Mouse (Mus musculus): Measurements from ENCODE around the gene Dhh. TPM values are rescaled to one million over a fixed set of nuclear protein-coding genes. Genes with fewer than 3 reads are reported as not detected.

Gene Dhh
- total and polyA plus RNA-seq, 2 experiments from 2014 or later, result 1.7 to 4.8 TPM

DNA sequence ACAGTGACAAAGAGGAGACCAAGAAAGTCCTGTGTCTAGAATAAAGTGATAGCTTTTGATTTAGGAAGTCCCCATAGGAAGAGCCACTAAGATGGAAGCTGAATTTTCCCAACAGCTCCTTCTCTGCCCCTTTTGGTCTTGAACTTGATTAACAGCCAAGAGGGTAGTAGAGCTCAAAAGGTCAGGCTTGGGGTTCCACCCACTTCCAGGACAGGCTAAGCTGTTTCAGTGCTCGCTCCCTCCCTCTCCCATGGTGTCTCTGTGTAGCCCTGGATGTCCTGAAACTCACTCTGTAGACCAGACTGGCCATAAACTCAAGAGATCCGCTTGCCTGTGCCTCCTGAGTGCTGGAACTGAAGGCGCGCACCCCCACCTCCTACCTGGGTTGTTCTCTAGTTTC is 17.7 kb upstream of the Dhh start:
- no peaks in the 10 kb centered on the region for H3K27me3 ChIP-seq (ENCODE audit: control insufficient read depth, insufficient read depth, low read length)

GRCm38 (mm10) chr15:98914903-98915302 is 16.6 kb upstream of the Dhh start:
- no peak for DNase-seq (ENCODE audit: low spot score)
- Histone ChIP-seq H3K9ac (replicated peaks; ENCODE audit: low read depth, low read length) (no peak overlapping the region), H3K4me1 (ENCODE audit: control insufficient read depth, insufficient read depth) (peaks cover 12% of the 10 kb centered on the region), H3K4me2 (ENCODE audit: low read depth, low read length) (no peak overlapping the region), H3K4me3 (ENCODE audit: low read depth, low read length) (no peak overlapping the region), H3K27ac (ENCODE audit: low read depth) (no peak overlapping the region), H3K27me3 (ENCODE audit: control insufficient read depth, insufficient read depth, low read length) (no peaks in the 10 kb centered on the region), H3K36me3 (replicated peaks; ENCODE audit: control insufficient read depth, insufficient read depth, low read length) (peaks cover 52% of the 10 kb centered on the region), H3K9me3 (replicated peaks; ENCODE audit: control insufficient read depth, low read length) (no peaks in the 10 kb centered on the region)
- ATAC-seq (ENCODE audit: insufficient read depth, low read depth), result no peak
- 88% methylated on average over 6 of the region's 6 CpGs for WGBS
- no peak for TF ChIP-seq EP300 (IDR thresholded peaks at IDR 0.05; ENCODE audit: low read depth)
- TF ChIP-seq CTCF (IDR thresholded peaks at IDR 0.05; ENCODE audit: low read depth), result no peak

More for the DNA sequence above, 17.7 kb upstream of the Dhh start:
- H3K4me2 ChIP-seq (ENCODE audit: low read depth, low read length), result peak overlapping the region; percentile 94
- H3K4me3 ChIP-seq (ENCODE audit: low read depth, low read length), result no peak overlapping the region
- H3K9me3 ChIP-seq (replicated peaks; ENCODE audit: control insufficient read depth, low read length), result no peaks in the 10 kb centered on the region
- peaks cover 44% of the 10 kb centered on the region for H3K36me3 ChIP-seq (replicated peaks; ENCODE audit: control insufficient read depth, insufficient read depth, low read length)
- H3K27ac ChIP-seq (ENCODE audit: low read depth), result no peak overlapping the region
- H3K9ac ChIP-seq (replicated peaks; ENCODE audit: low read depth, low read length), result no peak overlapping the region
- DNase-seq (ENCODE audit: low spot score), result no peak
- no peak for ATAC-seq (ENCODE audit: insufficient read depth, low read depth)
- H3K4me1 ChIP-seq (ENCODE audit: control insufficient read depth, insufficient read depth), result peaks cover 12% of the 10 kb centered on the region
- no peak for TF ChIP-seq CTCF (IDR thresholded peaks at IDR 0.05; ENCODE audit: low read depth)
- TF ChIP-seq EP300 (IDR thresholded peaks at IDR 0.05; ENCODE audit: low read depth), result no peak
- 89% methylated on average over 4 of the region's 4 CpGs for WGBS

DNA sequence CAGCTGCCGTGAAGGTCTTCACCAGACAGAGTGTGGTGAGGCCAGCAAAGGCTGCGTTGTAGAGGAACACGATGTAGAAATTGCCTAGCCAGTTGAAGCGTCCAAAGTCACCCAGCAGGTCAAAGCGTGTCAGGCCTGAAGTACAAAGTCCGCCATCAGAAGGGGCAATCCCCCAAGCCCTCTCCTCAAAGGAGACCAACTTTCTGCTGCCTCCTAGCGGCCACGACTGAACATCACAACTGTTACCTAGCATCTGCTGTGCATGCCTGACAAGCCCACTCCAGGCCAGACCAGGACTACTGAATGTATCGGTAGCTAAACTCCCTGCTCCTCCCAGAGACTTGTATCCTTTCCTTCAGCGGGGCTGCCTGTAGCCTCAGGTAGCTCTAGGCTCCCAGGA is 6.4 kb upstream of the Dhh start:
- Histone ChIP-seq H3K9ac (replicated peaks; ENCODE audit: low read depth, low read length) (no peak overlapping the region), H3K4me2 (ENCODE audit: low read depth, low read length) (no peak overlapping the region), H3K4me1 (ENCODE audit: control insufficient read depth, insufficient read depth) (no peaks in the 10 kb centered on the region), H3K27me3 (ENCODE audit: control insufficient read depth, insufficient read depth, low read length) (0 out of 2 replicates have a peak, but pooled peaks cover 3% of the 10 kb centered on the region), H3K27ac (ENCODE audit: low read depth) (no peak overlapping the region), H3K9me3 (replicated peaks; ENCODE audit: control insufficient read depth, low read length) (no peaks in the 10 kb centered on the region), H3K4me3 (ENCODE audit: low read depth, low read length) (no peak overlapping the region), H3K36me3 (replicated peaks; ENCODE audit: control insufficient read depth, insufficient read depth, low read length) (peaks cover 60% of the 10 kb centered on the region)
- ATAC-seq (ENCODE audit: insufficient read depth, low read depth), result no peak
- no peak for DNase-seq (ENCODE audit: low spot score)
- 37% methylated on average over 10 of the region's 10 CpGs for WGBS
- TF ChIP-seq EP300 (IDR thresholded peaks at IDR 0.05; ENCODE audit: low read depth), result no peak
- peak; percentile 55 for TF ChIP-seq CTCF (IDR thresholded peaks at IDR 0.05; ENCODE audit: low read depth)

- Histone ChIP-seq H3K4me3 (ENCODE audit: low read depth, low read length) (no peak overlapping the region), H3K27ac (ENCODE audit: low read depth) (no peak overlapping the region), H3K4me1 (ENCODE audit: control insufficient read depth, insufficient read depth) (peaks cover 10% of the 10 kb centered on the region; the same call in 1 of the 2 replicates), H3K27me3 (ENCODE audit: control insufficient read depth, insufficient read depth, low read length) (peaks cover 19% of the 10 kb centered on the region), H3K4me2 (ENCODE audit: low read depth, low read length) (no peak overlapping the region), H3K9ac (replicated peaks; ENCODE audit: low read depth, low read length) (no peak overlapping the region), H3K9me3 (replicated peaks; ENCODE audit: control insufficient read depth, low read length) (no peaks in the 10 kb centered on the region), H3K36me3 (replicated peaks; ENCODE audit: control insufficient read depth, insufficient read depth, low read length) (peaks cover 39% of the 10 kb centered on the region)
- no peak for ATAC-seq (ENCODE audit: insufficient read depth, low read depth)
- no peak for DNase-seq (ENCODE audit: low spot score)
- 73% methylated on average over 2 of the region's 2 CpGs for WGBS
- TF ChIP-seq EP300 (IDR thresholded peaks at IDR 0.05; ENCODE audit: low read depth) (no peak), CTCF (IDR thresholded peaks at IDR 0.05; ENCODE audit: low read depth) (no peak)
Observed at GRCm38 (mm10) chr15:98902600-98902999, 4.3 kb upstream of the Dhh start.

- whole genome bisulfite sequencing, result 50% methylated on average over 1 of the region's 1 CpGs
- H3K27ac ChIP-seq (ENCODE audit: low read depth), result no peak overlapping the region
- ATAC-seq (ENCODE audit: insufficient read depth, low read depth) (no peak), DNase-seq (ENCODE audit: low spot score) (no peak)
- peaks cover 32% of the 10 kb centered on the region for H3K36me3 ChIP-seq (replicated peaks; ENCODE audit: control insufficient read depth, insufficient read depth, low read length)
- H3K27me3 ChIP-seq (ENCODE audit: control insufficient read depth, insufficient read depth, low read length), result peaks cover 30% of the 10 kb centered on the region
- H3K4me1 ChIP-seq (ENCODE audit: control insufficient read depth, insufficient read depth), result peaks cover 15% of the 10 kb centered on the region; the same call in 1 of the 2 replicates
- no peak overlapping the region for H3K4me2 ChIP-seq (ENCODE audit: low read depth, low read length)
- H3K9me3 ChIP-seq (replicated peaks; ENCODE audit: control insufficient read depth, low read length), result no peaks in the 10 kb centered on the region
- no peak overlapping the region for H3K4me3 ChIP-seq (ENCODE audit: low read depth, low read length)
- TF ChIP-seq CTCF (IDR thresholded peaks at IDR 0.05; ENCODE audit: low read depth) (no peak), EP300 (IDR thresholded peaks at IDR 0.05; ENCODE audit: low read depth) (no peak)
- no peak overlapping the region for H3K9ac ChIP-seq (replicated peaks; ENCODE audit: low read depth, low read length)
Observed at GRCm38 (mm10) chr15:98901530-98901929, 3.2 kb upstream of the Dhh start.

DNA sequence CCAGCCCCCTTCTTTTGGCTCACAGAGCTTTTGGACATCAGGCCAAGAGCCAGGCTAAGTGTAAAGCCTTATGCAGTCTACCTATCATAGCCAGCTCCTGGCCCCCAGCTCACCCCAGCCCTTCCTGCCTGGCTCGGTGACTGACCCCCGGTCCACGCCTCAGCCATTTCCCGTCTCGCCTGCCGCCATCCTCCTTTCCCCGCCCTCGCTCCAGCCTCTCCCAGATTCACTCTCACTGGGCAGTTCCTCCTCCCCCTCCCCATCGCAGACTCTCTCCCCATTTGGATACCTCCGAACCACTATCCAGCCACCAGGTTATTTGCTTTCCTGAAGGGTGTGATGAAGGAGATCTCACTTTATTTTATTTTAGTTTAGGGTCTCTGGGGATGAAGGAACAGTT is 845 bp downstream of the Dhh start:
- H3K27ac ChIP-seq (ENCODE audit: low read depth), result no peak overlapping the region
- DNase-seq (ENCODE audit: low spot score), result peak; percentile 30
- ATAC-seq (ENCODE audit: insufficient read depth, low read depth), result 0 out of 2 replicates have a peak, but pooled peaks have one; percentile 15
- peak overlapping the region; percentile 53 for H3K4me2 ChIP-seq (ENCODE audit: low read depth, low read length)
- 12% methylated on average over 10 of the region's 10 CpGs for WGBS
- H3K27me3 ChIP-seq (ENCODE audit: control insufficient read depth, insufficient read depth, low read length), result peaks cover 65% of the 10 kb centered on the region
- H3K36me3 ChIP-seq (replicated peaks; ENCODE audit: control insufficient read depth, insufficient read depth, low read length), result no peaks in the 10 kb centered on the region
- TF ChIP-seq CTCF (IDR thresholded peaks at IDR 0.05; ENCODE audit: low read depth) (no peak), EP300 (IDR thresholded peaks at IDR 0.05; ENCODE audit: low read depth) (no peak)
- peaks cover 33% of the 10 kb centered on the region for H3K4me1 ChIP-seq (ENCODE audit: control insufficient read depth, insufficient read depth)
- H3K4me3 ChIP-seq (ENCODE audit: low read depth, low read length), result peak overlapping the region; percentile 37
- no peak overlapping the region for H3K9ac ChIP-seq (replicated peaks; ENCODE audit: low read depth, low read length)
- H3K9me3 ChIP-seq (replicated peaks; ENCODE audit: control insufficient read depth, low read length), result no peaks in the 10 kb centered on the region

All from heart, postnatal 0 days (tissue).